Mouse (Mus musculus) hematopoietic stem cell, adult 5-6 weeks (primary cell): ENCODE measurements around the gene Wbp4. TPM values are rescaled to one million over a fixed set of nuclear protein-coding genes. Genes with fewer than 3 reads are reported as not detected.
"Not testable (repeated sequence)": the region's sequence is repeated elsewhere in the genome, so short reads cannot be mapped to it uniquely, and the experiment has no call there.

Experiments used
- ATAC-seq, 2 experiments: fragments of 125-278 bp in 1 of 2; replicated peaks in 1 of 2; 2 replicates each; pipeline ENCODE4 v1.8.0; 2016 to 2017; ENCODE audit warnings: inconsistent platforms in 2 of 2, mild to moderate bottlenecking in 2 of 2, moderate number of reproducible peaks in 2 of 2, low read depth in 1 of 2, moderate TSS enrichment in 1 of 2; ENCODE audit not compliant: low FRiP score in 2 of 2, poor library complexity in 2 of 2, severe bottlenecking in 2 of 2, insufficient read depth in 1 of 2, low TSS enrichment in 1 of 2
- total RNA-seq: library from RNA; stranded (forward); fragments of 172-1452, 232-1000 nt; gene quantifications from 2 replicates; pipeline ENCODE4 v1.2.3, GENCODE M21; 2017

Gene Wbp4
- 67.9 and 89.1 TPM in 2 replicates for total RNA-seq

- ATAC-seq: peak; percentile 74 to 75
These were observed at the start of gene Wbp4 for GRCm38 (mm10) chr14:79481339-79482151. TSS of gene Wbp4 (minus strand) at chr14:79481520.

DNA sequence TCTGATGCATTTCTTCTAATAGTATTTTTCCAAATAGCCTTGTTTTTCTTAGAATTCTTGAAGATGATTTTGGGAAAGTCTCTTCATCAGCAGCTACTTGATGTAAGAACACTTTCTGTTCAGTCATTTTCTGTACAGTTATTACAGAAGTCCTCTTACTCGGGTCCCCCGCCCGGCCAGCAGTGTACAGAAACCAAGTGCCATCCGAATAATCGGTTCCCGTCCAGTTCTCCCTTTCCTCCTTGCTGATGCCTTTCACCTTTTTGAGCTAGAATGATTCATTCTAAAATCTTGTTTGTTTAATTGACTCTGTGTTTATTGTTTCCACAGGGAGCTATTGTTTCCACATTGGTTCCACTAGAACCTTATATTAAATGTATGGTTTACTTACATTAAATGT is 49.4 kb upstream of the Wbp4 start:
- ATAC-seq: no peak

- peak; percentile 83 to 85 for ATAC-seq
These were observed 48.5 kb upstream of the Wbp4 start for GRCm38 (mm10) chr14:79529581-79530554.

GRCm38 (mm10) chr14:79527704-79528103 is 46.4 kb upstream of the Wbp4 start:
- no peak for ATAC-seq

DNA sequence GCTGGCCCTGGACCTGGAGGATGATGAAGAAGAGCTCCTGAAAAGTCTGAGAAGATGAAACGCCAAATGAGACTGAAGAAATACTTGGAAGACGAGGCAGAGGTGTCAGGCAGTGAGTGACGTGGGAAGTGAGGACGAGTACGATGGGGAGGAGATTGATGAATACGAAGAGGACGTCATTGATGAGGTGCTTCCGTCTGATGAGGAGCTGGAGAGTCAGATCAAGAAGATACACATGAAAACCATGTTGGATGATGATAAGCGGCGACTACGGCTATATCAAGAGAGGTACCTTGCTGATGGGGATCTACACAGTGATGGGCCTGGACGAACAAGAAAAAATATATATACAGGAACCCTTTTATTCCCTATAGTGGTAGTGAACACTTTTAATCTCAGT is 44.8 kb upstream of the Wbp4 start:
- ATAC-seq: not testable (repeated sequence)

DNA sequence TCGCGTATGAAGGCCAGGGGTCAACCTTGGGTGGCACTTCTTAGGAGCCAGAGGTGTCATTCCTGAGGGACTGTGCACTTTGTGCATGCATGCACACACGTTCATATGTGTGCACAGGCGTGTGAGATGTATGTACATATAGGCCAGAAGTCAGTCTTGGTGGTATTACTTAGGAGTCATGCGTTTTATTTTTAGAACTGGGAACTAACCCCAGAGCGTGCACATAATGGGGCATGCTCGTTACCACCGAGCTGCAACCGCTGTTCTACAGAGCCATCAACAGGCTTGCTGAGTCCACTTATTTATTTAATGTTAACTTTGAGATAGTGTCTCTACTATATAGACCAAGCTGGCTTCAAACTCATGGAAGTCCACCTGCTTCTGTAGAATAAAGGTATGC is 41.1 kb upstream of the Wbp4 start:
- ATAC-seq: peak; percentile 32 to 50; a peak in 3 of 4 replicates

DNA sequence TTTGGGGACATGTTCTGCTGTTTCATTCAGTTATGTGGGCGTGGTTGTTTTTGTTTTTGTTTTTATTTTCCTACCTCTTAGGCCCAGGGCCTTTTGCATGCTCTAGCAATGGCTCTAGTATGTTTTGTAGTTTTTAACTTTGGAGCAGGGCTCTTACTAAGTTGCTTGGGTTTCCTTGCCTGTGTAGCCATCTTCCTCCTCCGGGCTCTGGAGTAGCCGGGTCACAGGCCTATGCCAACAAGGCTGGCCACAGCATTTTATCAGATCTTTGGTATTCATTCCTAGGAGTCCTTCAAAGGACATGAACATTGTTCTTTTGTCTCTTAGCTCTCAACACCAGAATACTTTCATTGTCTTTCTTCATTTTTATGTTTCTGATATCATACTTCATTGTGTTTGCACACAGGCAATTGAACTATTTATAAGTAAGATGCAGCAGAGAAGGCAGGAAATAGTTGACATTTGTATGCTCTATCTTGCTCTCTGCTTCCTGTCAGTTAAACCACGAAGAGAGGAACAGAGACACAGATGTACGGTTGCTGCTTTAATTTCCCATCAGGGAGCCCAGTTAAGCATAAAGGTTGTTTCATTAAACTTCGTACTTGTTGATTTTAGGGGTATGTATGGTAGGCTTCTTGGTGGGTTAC is 40.3 kb upstream of the Wbp4 start:
- peak; percentile 61 to 65 for ATAC-seq

DNA sequence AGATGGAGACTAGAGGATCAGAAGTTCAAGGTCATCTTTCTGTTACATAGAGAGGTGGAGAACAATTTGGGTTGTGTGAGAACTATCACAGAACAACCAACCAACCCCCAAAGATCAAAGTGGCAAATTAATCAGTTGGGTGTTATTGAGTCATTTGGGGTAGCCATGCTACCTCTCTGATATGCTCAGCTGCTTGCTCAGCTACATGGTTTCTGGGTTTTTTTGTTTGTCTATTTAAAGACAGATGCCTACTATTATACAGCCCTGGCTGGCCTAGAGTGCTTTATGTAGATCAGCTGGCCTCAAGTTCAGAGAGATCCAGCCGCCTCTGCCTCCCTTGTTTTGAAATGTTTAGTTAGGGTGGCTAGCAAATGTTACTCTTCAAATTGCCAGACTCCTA is 39.7 kb upstream of the Wbp4 start:
- ATAC-seq: no peak

DNA sequence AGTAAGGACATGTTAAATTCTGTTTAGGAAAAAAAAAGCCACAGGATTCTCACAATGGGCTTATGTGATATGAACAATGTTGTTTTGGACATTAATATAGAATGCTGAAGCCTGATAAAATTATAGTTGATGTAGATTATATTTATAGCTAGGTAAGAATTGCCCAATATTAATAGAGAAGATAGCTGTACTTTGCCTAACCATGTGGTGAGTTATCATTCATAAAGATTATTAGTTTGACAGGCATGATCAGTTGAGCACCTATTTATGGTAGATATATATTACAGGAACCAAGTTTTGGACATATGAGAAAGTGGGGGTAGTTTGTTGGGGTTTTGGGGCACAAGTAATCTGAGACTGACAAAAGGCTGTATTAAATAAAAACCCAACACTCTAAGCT is 39.3 kb upstream of the Wbp4 start:
- no peak for ATAC-seq

DNA sequence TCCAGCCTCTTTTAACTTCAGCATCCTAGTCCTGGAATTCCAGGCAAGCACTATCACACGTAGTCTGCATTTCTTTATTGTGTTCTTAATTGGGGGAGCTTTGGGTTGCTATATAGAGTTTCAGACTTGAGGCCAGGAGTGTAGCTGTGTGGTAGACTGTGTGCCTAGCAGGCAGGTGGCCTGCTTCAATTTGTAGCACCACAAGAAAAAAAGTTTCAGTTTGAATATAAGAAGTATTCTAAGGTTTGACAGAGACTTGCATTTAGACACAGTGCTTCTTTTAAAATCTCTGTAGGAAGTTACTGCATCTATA is 38.3 kb upstream of the Wbp4 start:
- ATAC-seq: no peak

GRCm38 (mm10) chr14:79518761-79519662 is 37.7 kb upstream of the Wbp4 start:
- ATAC-seq: no peak

DNA sequence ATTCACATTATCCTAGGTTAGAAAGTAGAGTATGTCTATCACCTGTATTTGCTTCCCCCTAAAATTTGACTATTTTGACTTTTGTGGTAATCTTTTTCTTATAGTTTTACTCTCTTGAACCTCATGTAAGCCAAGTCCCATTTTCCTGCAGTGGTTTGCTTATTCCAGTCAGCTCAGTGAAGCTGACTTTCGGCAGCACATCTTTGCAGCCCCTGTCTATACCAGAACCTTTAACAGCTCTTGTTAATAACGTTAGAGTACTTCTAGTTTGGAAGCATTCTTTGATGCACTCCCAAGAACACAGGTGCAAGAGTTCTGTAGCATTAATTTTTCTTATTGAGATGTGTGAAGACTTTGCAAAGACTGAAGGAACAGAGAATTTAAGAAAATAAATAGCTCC is 36.8 kb upstream of the Wbp4 start:
- ATAC-seq: no peak

DNA sequence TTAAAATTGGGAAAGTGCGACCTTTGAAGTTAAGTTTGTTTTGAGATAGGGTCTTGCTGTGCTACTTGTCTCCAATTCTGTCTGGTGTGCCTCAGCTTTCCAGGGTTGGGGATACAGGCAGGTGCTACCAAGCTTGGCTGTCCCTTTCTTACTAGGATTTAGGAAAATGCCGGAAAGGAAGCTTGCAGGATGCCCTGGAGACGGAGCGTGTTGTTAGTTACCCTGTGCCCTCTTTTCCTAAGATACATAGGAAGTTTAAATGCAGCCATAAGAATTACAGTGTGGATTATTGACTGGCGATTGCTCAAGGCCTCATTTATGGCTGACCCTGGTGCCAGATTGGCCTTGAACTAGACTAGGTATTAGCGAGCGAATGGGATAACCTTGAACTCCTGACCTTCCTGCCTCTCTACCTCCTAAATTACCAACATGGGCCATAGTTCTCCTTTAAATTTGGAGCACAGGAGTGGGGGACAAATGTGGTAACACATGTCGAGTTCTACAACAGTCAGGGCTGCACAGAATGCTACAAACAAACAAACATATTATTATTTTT is 35.9 kb upstream of the Wbp4 start:
- ATAC-seq: no peak

DNA sequence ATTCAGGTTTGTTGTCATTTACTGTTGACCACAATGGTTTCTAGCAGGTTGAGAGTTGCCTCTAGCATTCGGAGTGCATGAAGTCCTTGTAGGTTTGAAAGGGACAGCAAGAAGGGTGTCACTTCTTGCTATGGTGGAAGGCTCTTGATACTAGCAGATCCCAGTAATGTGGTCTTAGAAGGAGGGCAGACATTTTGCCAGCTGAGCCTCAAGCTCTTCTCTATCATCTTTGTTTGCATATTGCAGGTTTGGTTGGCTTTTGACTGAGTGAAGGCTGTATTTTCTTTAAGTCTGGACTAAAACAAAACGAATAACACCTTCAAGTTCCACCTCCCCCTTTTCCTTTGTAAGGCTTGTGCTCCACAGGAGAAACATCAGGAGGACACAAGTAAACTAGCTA is 35.4 kb upstream of the Wbp4 start:
- ATAC-seq: no peak

- ATAC-seq: peak in 1 of 2 experiments; percentile 46; a peak in 3 of 4 replicates
These were observed 34.9 kb upstream of the Wbp4 start for GRCm38 (mm10) chr14:79516243-79516610.

DNA sequence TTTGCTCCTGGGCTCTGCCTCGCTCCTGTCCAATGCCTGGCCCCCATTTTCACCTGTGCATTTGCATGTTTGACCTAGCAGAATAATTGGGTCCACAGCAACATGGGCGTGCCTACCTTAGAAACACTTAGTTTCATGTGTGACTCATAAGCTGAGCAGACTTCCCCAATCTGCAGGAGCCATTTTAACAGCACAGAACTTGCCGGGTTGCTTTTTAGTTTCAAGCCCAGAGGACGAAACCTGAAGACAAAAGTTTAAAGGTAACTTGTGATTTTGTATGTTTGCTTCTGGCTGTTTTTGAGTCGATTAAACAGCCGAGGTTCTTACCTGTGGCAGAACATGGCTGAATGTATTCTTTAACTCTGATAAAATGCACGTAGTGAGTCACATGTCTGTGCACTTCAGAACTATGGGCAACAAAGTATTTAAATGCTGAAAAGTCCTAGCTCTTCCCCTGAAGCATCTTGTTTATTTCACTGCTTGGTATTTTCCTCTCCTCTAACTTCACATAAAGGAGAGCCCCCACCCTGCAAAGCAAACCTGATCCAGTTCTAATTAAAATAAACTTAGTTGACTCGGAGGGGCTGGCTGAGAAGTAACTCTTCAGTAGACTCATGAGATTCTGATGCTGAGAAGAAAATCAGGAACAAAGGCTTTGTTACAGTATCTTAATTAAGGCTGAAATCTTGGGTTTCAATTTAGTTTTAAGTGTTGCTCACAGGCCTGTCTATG is 34.4 kb upstream of the Wbp4 start:
- ATAC-seq: peak; percentile 78 to 87
